Mouse (Mus musculus) heart, adult 9 months (tissue): ENCODE measurements around the gene Sh3bp4.
A peak's percentile ranks its signal among the peaks of the same experiment; 100 is the strongest.

Source experiments
- DNase-seq, 2 experiments: peaks; one replicate each; pipeline ENCODE4 v3.0.0; 2022; ENCODE audit warnings: low spot score in 2 of 2

The Sh3bp4 gene

DNA sequence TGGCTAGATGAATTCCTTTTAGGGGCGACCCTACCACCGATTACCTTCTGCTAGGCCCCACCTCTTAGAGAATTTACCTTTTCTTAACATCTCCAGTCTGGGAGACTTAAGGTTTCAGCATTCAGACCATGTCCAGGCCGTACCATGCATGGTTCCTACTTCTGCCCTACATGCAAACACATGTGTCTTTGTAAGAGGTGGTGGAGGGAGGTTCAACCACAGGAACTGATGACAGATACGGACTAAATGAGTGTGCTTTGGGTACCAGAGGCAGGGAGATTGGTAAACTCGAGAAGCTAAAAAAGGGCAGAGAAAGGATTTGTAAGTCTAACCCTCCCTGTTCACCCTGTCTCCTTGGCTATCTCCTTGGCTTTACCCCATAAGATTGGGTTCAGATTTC lies 23.5 kb downstream of the Sh3bp4 start:
- DNase-seq: no peak

GRCm38 (mm10) chr1:89094416-89094815 lies 24.2 kb downstream of the Sh3bp4 start:
- DNase-seq: no peak

DNA sequence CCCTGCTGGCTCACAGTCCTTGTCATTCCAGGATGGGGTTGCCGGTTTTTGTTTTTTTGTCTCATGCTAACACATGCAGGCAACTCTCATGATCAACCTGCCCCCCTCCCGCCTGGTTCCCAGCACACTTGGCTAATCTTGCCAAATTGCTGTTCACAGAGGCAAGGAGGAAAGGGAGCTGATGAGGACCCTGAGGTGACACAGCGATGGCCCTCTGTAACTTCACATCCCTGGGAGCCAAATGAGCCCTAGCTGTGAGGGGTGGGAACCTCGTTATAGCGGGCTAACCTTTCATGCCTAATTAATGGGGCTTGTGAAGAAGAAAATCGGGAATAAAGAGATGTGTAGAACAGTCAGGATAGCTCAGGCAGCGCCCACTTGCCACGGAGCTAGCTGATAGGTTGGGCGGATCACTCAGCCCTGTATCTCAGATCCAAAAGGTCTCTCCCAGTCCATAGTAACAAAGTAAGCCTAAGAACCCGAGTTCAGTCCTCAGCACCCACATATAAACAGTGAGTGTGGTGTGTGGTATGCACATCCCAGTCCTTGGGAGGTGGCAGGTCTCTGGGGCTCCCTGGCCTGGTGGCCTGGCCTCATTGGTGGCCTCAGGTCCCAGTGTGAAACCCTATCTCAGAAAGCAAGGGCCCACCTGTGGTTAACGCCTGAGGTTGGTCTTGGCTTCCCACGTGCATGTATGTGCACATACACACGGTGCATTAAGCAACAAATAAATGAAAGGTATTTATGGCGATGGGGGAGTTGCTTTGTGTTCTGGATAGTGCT lies 25.6 kb downstream of the Sh3bp4 start:
- DNase-seq: no peak

GRCm38 (mm10) chr1:89102231-89103003 lies 32.2 kb downstream of the Sh3bp4 start:
- DNase-seq: no peak

DNA sequence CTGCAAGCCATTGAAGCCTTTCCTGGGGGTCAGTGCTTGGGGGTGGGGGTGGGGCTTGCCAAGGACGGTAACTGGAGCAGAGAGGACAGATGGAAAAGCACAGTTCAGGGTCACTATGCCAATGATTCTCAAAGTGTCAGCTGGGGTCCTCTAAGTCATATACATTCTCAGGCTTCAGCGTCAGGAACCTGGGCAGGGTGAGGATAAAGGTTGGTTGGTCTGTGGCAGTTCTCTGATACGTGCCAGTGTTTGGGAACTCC lies 32.7 kb downstream of the Sh3bp4 start:
- DNase-seq: no peak

- no peak for DNase-seq
These were observed 33.3 kb downstream of the Sh3bp4 start for GRCm38 (mm10) chr1:89103505-89103904.

DNA sequence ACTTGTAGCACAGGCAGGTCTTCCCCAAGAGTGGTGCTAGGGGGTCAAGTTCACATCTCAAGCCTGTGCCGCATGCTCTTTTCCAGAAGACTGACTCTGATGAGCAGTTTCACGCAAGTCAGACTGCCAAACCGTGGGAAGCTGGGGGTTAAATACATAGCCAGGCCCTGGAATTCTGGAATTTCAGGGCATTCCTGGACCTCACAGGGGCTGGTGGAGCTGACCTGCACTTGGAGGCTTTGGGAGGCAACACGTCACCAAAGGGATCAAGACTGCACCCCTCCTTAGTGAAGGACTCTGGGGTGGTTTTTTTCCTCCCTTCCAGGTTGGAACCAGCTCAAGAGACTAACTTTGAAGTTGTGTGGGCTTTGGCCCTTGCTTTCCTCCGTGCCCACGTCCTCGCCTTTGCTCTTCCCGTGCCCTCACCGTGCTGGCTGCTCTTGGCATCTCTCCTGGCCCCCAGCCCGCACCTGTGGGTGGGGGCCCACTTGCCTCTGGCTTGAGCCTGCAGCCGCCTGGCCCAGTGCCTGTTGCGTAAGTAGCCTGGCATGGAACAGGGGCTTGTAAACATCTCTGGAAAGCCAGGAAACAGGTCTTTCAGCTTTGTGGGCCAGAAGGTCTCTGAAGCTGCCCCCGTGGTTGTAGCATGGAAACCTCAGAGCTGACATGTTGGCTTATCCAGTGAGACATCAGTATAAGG lies 34.0 kb downstream of the Sh3bp4 start:
- peak in 1 of 2 experiments; percentile 40 for DNase-seq

DNA sequence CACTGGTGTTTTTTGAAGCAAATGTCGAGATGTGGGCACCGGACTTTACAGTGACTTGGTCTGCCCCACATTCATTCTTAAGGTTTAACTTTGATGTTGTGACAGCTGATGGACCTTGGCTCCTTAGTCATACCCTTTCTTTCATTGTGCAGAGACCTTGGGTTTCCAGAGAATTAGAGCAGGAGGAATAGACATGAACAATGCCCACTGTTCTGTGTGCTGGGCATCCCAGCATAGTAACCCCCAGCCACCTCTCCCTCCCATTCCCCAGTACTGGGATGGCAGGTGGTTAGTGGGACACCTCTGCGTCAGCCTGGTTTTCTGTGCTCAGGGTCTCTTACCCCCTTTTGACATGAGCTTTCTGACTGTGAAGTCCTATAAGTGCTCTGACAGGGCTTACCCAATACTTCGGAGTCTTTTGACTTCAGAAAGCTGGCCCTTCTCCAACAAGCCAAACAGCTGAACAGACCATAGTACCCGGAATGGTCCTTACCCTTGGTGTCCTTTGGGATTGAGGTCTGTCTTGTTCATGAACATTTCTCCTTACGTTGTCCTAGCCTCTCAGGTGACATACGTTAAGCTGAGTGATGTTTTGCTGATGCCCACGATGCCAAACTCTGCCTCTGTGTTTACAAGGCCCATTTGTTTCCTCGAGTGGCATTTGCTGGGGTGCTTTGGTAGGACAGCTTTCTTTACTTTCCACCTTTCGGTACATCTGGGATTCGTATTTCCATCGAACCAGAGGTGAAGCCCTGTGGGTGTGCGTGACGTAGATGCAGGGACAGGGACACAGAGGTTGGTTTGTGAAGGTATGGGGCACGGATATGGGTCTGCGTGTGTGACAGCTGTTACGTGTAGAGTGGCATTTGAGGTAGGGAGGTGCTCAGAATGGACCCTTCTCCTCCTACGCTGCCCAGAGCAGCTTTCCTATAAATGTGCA lies 35.9 kb downstream of the Sh3bp4 start:
- no peak for DNase-seq

- no peak for DNase-seq
These were observed 37.3 kb downstream of the Sh3bp4 start for GRCm38 (mm10) chr1:89107466-89107865.

GRCm38 (mm10) chr1:89108340-89108896 lies 38.2 kb downstream of the Sh3bp4 start:
- no peak for DNase-seq

DNA sequence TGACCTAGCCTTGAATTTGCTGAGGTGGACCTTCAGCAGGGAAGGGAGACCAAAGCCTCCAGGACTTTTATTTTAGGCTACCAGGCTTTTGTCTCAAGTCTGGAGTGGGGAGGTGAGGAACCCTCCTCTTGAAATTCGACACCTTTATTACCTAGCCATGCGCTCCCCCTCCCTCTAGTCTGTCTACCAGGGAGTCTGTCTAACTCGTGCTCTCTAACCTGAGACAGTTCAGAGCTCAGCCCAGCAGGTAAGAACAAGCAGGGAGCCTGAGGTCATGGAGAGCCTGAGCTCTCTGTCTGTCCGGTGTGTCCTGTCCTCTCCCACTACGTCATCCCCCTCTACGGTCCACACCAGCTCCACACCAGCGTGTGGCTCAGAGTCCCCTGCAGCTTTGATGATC lies 39.6 kb downstream of the Sh3bp4 start:
- DNase-seq: no peak

GRCm38 (mm10) chr1:89110767-89111534 lies 40.7 kb downstream of the Sh3bp4 start:
- DNase-seq: no peak

DNA sequence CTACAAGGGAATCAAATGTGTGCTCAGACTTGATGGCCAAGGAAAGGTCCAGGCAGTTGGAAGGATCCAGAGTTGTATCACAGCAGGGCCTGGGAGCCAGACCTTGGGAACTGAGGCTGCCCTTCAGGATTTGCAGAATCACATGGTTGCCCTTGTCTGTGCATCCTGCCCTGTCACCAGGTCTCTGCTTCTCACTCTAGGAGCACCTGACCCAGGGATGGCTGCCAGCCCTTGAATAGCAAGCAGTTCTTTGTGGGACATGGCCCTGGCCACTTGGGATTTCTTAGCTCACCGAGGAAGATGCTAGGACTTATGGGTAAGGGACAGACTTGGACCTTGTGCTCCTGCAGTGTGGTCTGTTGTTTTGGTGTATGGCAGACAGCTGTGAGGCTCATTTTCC lies 42.3 kb downstream of the Sh3bp4 start:
- no peak for DNase-seq

DNA sequence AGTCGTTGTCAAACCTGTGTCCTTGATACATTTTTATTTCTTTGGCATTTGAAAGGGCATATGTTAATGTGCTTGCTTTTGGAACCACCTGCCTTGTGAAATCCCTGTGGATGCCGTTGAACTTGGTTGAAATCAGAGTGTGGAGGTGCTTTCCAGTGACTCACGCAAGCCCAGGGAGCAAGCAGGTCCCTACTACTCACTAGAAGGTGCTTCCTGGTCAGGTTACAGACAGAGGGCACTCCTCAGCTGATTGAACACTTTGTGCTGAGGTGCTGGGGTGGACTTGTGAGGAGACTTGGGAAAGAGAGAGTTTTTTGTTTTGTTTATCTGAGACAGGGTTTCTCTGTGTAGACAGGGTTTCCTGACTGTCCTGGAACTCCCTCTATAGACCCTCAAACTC lies 43.5 kb downstream of the Sh3bp4 start:
- no peak for DNase-seq

- no peak for DNase-seq
These were observed 46.8 kb downstream of the Sh3bp4 start for GRCm38 (mm10) chr1:89117062-89117461.

- DNase-seq: no peak
These were observed 47.9 kb downstream of the Sh3bp4 start for GRCm38 (mm10) chr1:89118076-89118475.

DNA sequence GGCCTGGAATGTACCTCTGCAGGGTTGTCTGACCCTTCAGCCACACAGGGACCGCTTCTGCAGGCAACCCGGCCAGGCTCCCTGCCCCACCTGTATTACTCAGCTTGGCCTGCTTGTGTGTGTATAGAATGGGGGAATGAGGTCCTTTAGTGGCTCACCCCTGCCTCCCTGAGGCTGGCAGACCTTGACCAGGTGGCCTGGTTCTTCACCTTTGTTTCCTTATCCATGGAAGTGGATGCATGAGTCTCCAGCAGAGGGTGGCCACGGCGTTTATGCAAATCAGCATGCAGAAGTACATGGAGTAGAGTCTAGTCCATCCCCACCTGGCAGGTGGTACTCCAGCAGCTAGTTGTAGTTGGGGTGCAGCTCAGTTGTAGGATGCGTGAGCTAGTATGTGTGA lies 48.6 kb downstream of the Sh3bp4 start:
- no peak for DNase-seq

- DNase-seq: no peak
These were observed 50.1 kb downstream of the Sh3bp4 start for GRCm38 (mm10) chr1:89120290-89120689.

DNA sequence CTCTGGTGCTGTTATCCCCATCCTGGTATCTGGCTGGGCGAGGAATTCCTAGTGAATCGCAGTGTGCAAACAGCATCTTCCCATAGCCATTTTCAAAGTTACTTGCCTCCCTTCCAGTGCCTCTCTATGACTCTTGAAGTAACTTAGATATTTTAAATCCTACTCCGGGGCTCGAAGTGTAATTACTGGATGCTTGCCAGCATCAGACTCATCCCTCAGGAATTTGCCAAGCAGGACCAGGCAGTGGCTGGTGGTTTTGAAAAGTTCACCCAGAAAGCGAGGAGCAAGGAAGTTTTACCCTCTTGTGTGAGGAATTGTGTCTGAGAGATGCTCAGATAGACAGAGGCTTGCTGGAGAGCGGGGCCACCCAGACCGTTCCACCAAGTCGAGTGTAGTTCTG lies 51.3 kb downstream of the Sh3bp4 start:
- DNase-seq: no peak

DNA sequence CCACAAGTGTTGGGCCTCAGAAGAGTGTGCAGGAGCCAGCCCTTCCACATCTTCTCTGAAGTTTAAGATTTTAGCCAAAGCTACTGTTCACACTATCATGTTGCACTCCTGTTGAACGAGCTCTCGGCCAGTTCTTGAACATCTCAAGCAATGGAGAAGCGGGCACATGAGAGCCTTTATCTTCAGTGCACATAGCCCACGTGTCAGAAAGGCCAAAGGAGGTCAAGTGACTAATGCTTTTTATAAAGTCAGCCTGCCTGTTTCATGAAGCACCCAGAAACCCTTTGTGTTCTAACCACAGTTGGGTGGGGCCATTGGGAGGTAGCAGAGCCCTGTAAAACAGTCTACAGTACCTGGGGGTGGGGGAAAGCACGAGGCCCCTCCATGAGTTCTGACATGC lies 52.2 kb downstream of the Sh3bp4 start:
- DNase-seq: no peak

GRCm38 (mm10) chr1:89124076-89124475 lies 53.9 kb downstream of the Sh3bp4 start:
- peak in 1 of 2 experiments; percentile 52 for DNase-seq
